Mouse (Mus musculus) C3H10T1/2 (cell line): ENCODE results near the gene Pdgfd. TPM values are rescaled to one million over a fixed set of nuclear protein-coding genes. Genes with fewer than 3 reads are reported as not detected.

Experiments used
- polyA plus RNA-seq, 2 experiments: library from polyadenylated mRNA; unstranded; fragments of >200 nt; fragmentation: generic; extraction: Trizol; gene quantifications; one replicate each; pipeline ENCODE4 v1.2.1; 2012; ENCODE audit warnings: missing spikeins in 2 of 2

The Pdgfd gene
- under 1 TPM in 1 of 2 experiments, not detected in 1; 0.08 TPM for polyA plus RNA-seq

GRCm38 (mm10) chr9:6168391-6169037 lies at the start of gene Pdgfd:
Gene Pdgfd, plus strand, starts transcription at chr9:6168584.

DNA sequence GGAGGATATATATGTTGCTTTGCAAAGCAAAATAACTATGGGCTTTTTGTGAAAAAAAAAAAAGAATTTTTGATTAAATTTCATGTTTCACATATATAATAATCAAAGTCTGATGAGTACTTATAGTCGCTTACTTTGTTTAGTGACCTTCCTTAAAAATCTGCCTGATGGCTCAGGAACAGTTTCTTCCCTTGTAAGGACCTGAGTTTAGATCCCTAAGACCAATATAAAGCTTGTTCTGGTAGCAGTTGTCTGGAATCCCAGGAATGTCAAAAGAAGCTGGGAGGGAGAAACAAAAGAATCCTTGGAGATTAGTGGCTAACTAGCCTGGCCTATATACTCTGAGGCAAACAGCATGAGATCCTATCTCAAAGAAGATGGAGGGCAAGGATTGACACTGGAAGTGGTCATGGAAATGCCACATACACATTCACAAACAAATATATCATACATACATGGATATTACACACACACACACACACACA lies 101.5 kb downstream of the Pdgfd start, which contains the start of gene Ddi1:
Gene Ddi1, minus strand, starts transcription at position 51 of the 485 bp plus-strand sequence.

Other genes starting within 250 kb of the Pdgfd start
- gene Ddi1, start 101.3 kb downstream of the Pdgfd start, polyA plus RNA-seq, result not detected